Mouse (Mus musculus) heart, embryonic 15.5 days (tissue): ENCODE measurements around the gene Irak1. TPM values are rescaled to one million over a fixed set of nuclear protein-coding genes. Genes with fewer than 3 reads are reported as not detected.

Experiments
- ATAC-seq: fragments of 200-750 bp; cut with Nextera tagmentation; replicated peaks from 2 replicates; pipeline ENCODE4 v1.8.0; 2017; ENCODE audit warnings: low read depth, moderate TSS enrichment; ENCODE audit not compliant: insufficient number of reproducible peaks, insufficient read depth, low FRiP score
- H3K27ac ChIP-seq: fragments of 300-500 bp; sonication (generic); 2 replicates; pipeline ENCODE4 v1.5.1; 2015; ENCODE audit warnings: mild to moderate bottlenecking, inconsistent platforms
- H3K27me3 ChIP-seq: fragments of 300-500 bp; sonication (generic); 2 replicates; pipeline ENCODE4 v1.6.1; 2015; ENCODE audit warnings: inconsistent platforms
- H3K36me3 ChIP-seq: fragments of 300-500 bp; sonication (generic); 2 replicates; pipeline ENCODE4 v1.6.1; 2015; ENCODE audit warnings: mild to moderate bottlenecking, inconsistent platforms
- H3K4me1 ChIP-seq: fragments of 300-500 bp; sonication (generic); replicated peaks from 2 replicates; pipeline ENCODE4 v1.6.1; 2015; ENCODE audit warnings: inconsistent platforms
- H3K4me2 ChIP-seq: fragments of 300-500 bp; sonication (generic); 2 replicates; pipeline ENCODE4 v1.6.1; 2015; ENCODE audit warnings: inconsistent platforms, mild to moderate bottlenecking, moderate library complexity
- H3K4me3 ChIP-seq: fragments of 300-500 bp; sonication (generic); 2 replicates; pipeline ENCODE4 v1.5.1; 2015; ENCODE audit warnings: mild to moderate bottlenecking, inconsistent platforms
- H3K9ac ChIP-seq: fragments of 300-500 bp; sonication (generic); 2 replicates; pipeline ENCODE4 v1.6.1; 2015; ENCODE audit warnings: mild to moderate bottlenecking, inconsistent platforms
- H3K9me3 ChIP-seq: fragments of 300-500 bp; sonication (generic); replicated peaks from 2 replicates; pipeline ENCODE4 v1.6.1; 2016; ENCODE audit warnings: inconsistent platforms
- WGBS: fragments of 180-500 bp; shearing (Covaris S2); methylation state at CpG from one replicate; pipeline ENCODE4 v1.1.7; 2015; ENCODE audit warnings: mixed read lengths; 5-methylcytosine and 5-hydroxymethylcytosine counted together
- polyA plus RNA-seq: library from polyadenylated mRNA; unstranded; fragments of >200 nt; fragmentation: Nextera tagmentation; extraction: Ambion mirVana; gene quantifications from 2 replicates; pipeline ENCODE4 v1.2.1, GENCODE M21; 2015

The Irak1 gene
- polyA plus RNA-seq, 1 experiment from 2014 or later, result 41.4 TPM

GRCm38 (mm10) chrX:74001024-74001423 lies 22.7 kb downstream of the Irak1 start:
- Histone ChIP-seq H3K9ac (no peak overlapping the region), H3K4me3 (no peak overlapping the region), H3K27ac (no peak overlapping the region), H3K4me1 (no peaks in the 10 kb centered on the region), H3K9me3 (no peaks in the 10 kb centered on the region), H3K4me2 (no peak overlapping the region), H3K36me3 (no peaks in the 10 kb centered on the region), H3K27me3 (no peaks in the 10 kb centered on the region)
- no peak for ATAC-seq
- 59% methylated on average over 3 of the region's 3 CpGs for whole genome bisulfite sequencing

GRCm38 (mm10) chrX:73998911-73999869 lies 24.5 kb downstream of the Irak1 start:
- ATAC-seq, result no peak
- Histone ChIP-seq H3K27ac (peak overlapping the region; percentile 6; the same call in 1 of the 2 replicates), H3K4me2 (no peak overlapping the region; the same call in 1 of the 2 replicates), H3K4me1 (no peaks in the 10 kb centered on the region), H3K4me3 (no peak overlapping the region), H3K9me3 (no peaks in the 10 kb centered on the region), H3K27me3 (no peaks in the 10 kb centered on the region), H3K36me3 (no peaks in the 10 kb centered on the region), H3K9ac (no peak overlapping the region)
- WGBS, result 26% methylated on average over 8 of the region's 8 CpGs

- ATAC-seq, result no peak
- no peaks in the 10 kb centered on the region for H3K36me3 ChIP-seq
- H3K9me3 ChIP-seq, result no peaks in the 10 kb centered on the region
- H3K4me3 ChIP-seq, result no peak overlapping the region
- H3K4me1 ChIP-seq, result no peaks in the 10 kb centered on the region
- no peak overlapping the region for H3K27ac ChIP-seq
- WGBS, result 74% methylated on average over 1 of the region's 1 CpGs
- H3K27me3 ChIP-seq, result no peaks in the 10 kb centered on the region
- H3K9ac ChIP-seq, result no peak overlapping the region
- H3K4me2 ChIP-seq, result no peak overlapping the region
Measured at GRCm38 (mm10) chrX:73977783-73978182, 45.9 kb downstream of the Irak1 start.

GRCm38 (mm10) chrX:73976283-73976682 lies 47.4 kb downstream of the Irak1 start:
- no peak overlapping the region for H3K27ac ChIP-seq
- no peak overlapping the region for H3K9ac ChIP-seq
- H3K4me1 ChIP-seq, result no peaks in the 10 kb centered on the region
- H3K4me2 ChIP-seq, result no peak overlapping the region
- 89% methylated on average over 2 of the region's 2 CpGs for whole genome bisulfite sequencing
- no peaks in the 10 kb centered on the region for H3K36me3 ChIP-seq
- no peaks in the 10 kb centered on the region for H3K9me3 ChIP-seq
- H3K4me3 ChIP-seq, result no peak overlapping the region
- H3K27me3 ChIP-seq, result no peaks in the 10 kb centered on the region
- ATAC-seq, result no peak

- Histone ChIP-seq H3K9me3 (no peaks in the 10 kb centered on the region), H3K27me3 (no peaks in the 10 kb centered on the region), H3K27ac (no peak overlapping the region), H3K9ac (no peak overlapping the region), H3K4me2 (no peak overlapping the region), H3K4me1 (no peaks in the 10 kb centered on the region), H3K36me3 (no peaks in the 10 kb centered on the region), H3K4me3 (no peak overlapping the region)
- ATAC-seq, result no peak
- 55% methylated on average over 4 of the region's 4 CpGs for WGBS
Measured at GRCm38 (mm10) chrX:73972774-73973173, 50.9 kb downstream of the Irak1 start.

- H3K27me3 ChIP-seq, result 0 out of 2 replicates have a peak, but pooled peaks cover 5% of the 10 kb centered on the region
- no peak overlapping the region for H3K9ac ChIP-seq
- ATAC-seq, result no peak
- no peak overlapping the region for H3K4me2 ChIP-seq
- no peak overlapping the region for H3K27ac ChIP-seq
- no peaks in the 10 kb centered on the region for H3K4me1 ChIP-seq
- H3K4me3 ChIP-seq, result no peak overlapping the region
- H3K36me3 ChIP-seq, result no peaks in the 10 kb centered on the region
- H3K9me3 ChIP-seq, result no peaks in the 10 kb centered on the region
Measured at GRCm38 (mm10) chrX:73970781-73971180, 52.9 kb downstream of the Irak1 start.

- no peaks in the 10 kb centered on the region for H3K9me3 ChIP-seq
- H3K27ac ChIP-seq, result no peak overlapping the region
- ATAC-seq, result no peak
- no peak overlapping the region for H3K4me3 ChIP-seq
- 0 out of 2 replicates have a peak, but pooled peaks cover 5% of the 10 kb centered on the region for H3K27me3 ChIP-seq
- no peak overlapping the region for H3K4me2 ChIP-seq
- no peaks in the 10 kb centered on the region for H3K36me3 ChIP-seq
- H3K4me1 ChIP-seq, result peaks cover under 1% of the 10 kb centered on the region
- H3K9ac ChIP-seq, result no peak overlapping the region
- WGBS, result 58% methylated on average over 2 of the region's 2 CpGs
Measured at GRCm38 (mm10) chrX:73969729-73970128, 54.0 kb downstream of the Irak1 start.

GRCm38 (mm10) chrX:73969167-73969566 lies 54.6 kb downstream of the Irak1 start:
- H3K4me1 ChIP-seq, result peaks cover 6% of the 10 kb centered on the region
- no peak overlapping the region for H3K4me2 ChIP-seq
- H3K27me3 ChIP-seq, result 0 out of 2 replicates have a peak, but pooled peaks cover 5% of the 10 kb centered on the region
- no peak overlapping the region for H3K9ac ChIP-seq
- H3K4me3 ChIP-seq, result no peak overlapping the region
- no peak for ATAC-seq
- H3K9me3 ChIP-seq, result no peaks in the 10 kb centered on the region
- no peaks in the 10 kb centered on the region for H3K36me3 ChIP-seq
- H3K27ac ChIP-seq, result no peak overlapping the region
- 74% methylated on average over 1 of the region's 1 CpGs for WGBS

- peak overlapping the region; percentile 58 for H3K4me2 ChIP-seq
- ATAC-seq, result peak; percentile 86
- peaks cover 23% of the 10 kb centered on the region for H3K4me1 ChIP-seq
- peak overlapping the region; percentile 72 for H3K9ac ChIP-seq
- 0 out of 2 replicates have a peak, but pooled peaks cover 5% of the 10 kb centered on the region for H3K27me3 ChIP-seq
- 10% methylated on average over 56 of the region's 60 CpGs for WGBS
- no peaks in the 10 kb centered on the region for H3K9me3 ChIP-seq
- H3K4me3 ChIP-seq, result peak overlapping the region; percentile 78
- H3K36me3 ChIP-seq, result no peaks in the 10 kb centered on the region
- peak overlapping the region; percentile 99 for H3K27ac ChIP-seq
Measured at GRCm38 (mm10) chrX:73967177-73968075, 56.3 kb downstream of the Irak1 start.

GRCm38 (mm10) chrX:73966248-73967176 lies 57.2 kb downstream of the Irak1 start, which contains the start of gene Hcfc1:
Hcfc1 (minus strand) TSS chrX:73966357.
- H3K27ac ChIP-seq, result peak within 1 kb of the TSS; percentile 99
- WGBS, result 12% methylated on average over 58 of the region's 58 CpGs

More at GRCm38 (mm10) chrX:73966248-73967176, 57.2 kb downstream of the Irak1 start, which contains the start of gene Hcfc1:
- H3K4me2 ChIP-seq, result peak within 1 kb of the TSS; percentile 63
- H3K27me3 ChIP-seq, result 0 out of 2 replicates have a peak, but pooled peaks cover 5% of the 10 kb centered on the region
- H3K9ac ChIP-seq, result peak within 1 kb of the TSS; percentile 72
- peaks cover 26% of the 10 kb centered on the region for H3K4me1 ChIP-seq
- ATAC-seq, result peak; percentile 74
- H3K36me3 ChIP-seq, result no peaks in the 10 kb centered on the region
- no peaks in the 10 kb centered on the region for H3K9me3 ChIP-seq
- peak within 1 kb of the TSS; percentile 78 for H3K4me3 ChIP-seq
